ENCODE assay signal across 19 mouse cellular contexts in the genomic region with DNA sequence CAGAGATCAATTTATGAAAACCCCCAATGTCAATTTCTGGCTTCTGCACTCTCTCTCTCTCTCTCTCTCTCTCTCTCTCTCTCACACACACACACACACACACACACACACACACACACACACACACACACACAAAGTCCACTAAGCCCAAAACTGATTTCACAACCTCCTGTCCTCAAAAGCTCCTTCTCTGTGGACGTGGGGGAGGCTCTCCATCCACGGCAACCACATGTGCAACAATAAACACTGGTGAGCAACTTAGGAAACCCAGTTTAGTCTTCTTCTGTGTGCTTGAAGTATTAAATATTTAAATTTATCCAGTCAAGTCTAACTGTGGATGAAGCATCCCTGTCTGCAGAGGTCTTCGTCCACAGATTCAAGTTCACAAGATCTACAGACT.
"Had no signal": no experiment of that assay in that cellular context is flagged by ENCODE, and none has a peak within 500 bp of the region (broad histone marks: within the 10 kb centered on the region; RNA-seq: fewer than 3 reads in every experiment).

No protein-coding gene starts in this region.

- DNase-seq: gastrocnemius, postnatal 14 days; gastrocnemius, postnatal 36 days; heart, adult 11 months; heart, postnatal 14 days; heart, postnatal 36 days; layer of hippocampus, adult 9-11 months; layer of hippocampus, postnatal 36 days; left cerebral cortex, postnatal 4 days had no signal

- ATAC-seq: hindbrain, postnatal 0 days; intestine, embryonic 16.5 days had no signal

- H3K27ac ChIP-seq: heart, adult 2 months; heart, embryonic 13.5 days; heart, embryonic 15.5 days; hindbrain, embryonic 13.5 days; hindbrain, embryonic 15.5 days; hindbrain, postnatal 0 days; kidney, embryonic 15.5 days; kidney, postnatal 0 days; limb, embryonic 13.5 days had no signal

- H3K9me3 ChIP-seq: heart, embryonic 15.5 days; hindbrain, embryonic 13.5 days; hindbrain, embryonic 15.5 days had no signal

- H3K36me3 ChIP-seq: heart, embryonic 15.5 days; hindbrain, embryonic 13.5 days; hindbrain, embryonic 15.5 days had no signal

- H3K27me3 ChIP-seq: heart, embryonic 13.5 days; heart, embryonic 15.5 days; hindbrain, embryonic 13.5 days; hindbrain, embryonic 15.5 days; kidney, embryonic 15.5 days; limb, embryonic 13.5 days had no signal

- H3K9ac ChIP-seq: heart, embryonic 13.5 days; heart, embryonic 15.5 days; hindbrain, embryonic 13.5 days; hindbrain, embryonic 15.5 days; kidney, embryonic 15.5 days; limb, embryonic 13.5 days had no signal

- H3K4me2 ChIP-seq: heart, embryonic 11.5 days; heart, embryonic 13.5 days; heart, embryonic 15.5 days; hindbrain, embryonic 13.5 days; hindbrain, embryonic 15.5 days; kidney, embryonic 15.5 days; limb, embryonic 13.5 days had no signal

- H3K4me1 ChIP-seq: heart, embryonic 13.5 days; heart, embryonic 15.5 days; hindbrain, embryonic 15.5 days; kidney, embryonic 15.5 days had no signal

- H3K4me3 ChIP-seq: heart, adult 2 months; heart, embryonic 13.5 days; heart, embryonic 15.5 days; hindbrain, embryonic 13.5 days; hindbrain, embryonic 15.5 days; kidney, embryonic 15.5 days; limb, embryonic 13.5 days had no signal
